Mouse (Mus musculus) megakaryocyte, embryonic 14.5 days (primary cell): ENCODE results near the gene Atg2a.

Source experiments
- FLI1 ChIP-seq: IDR thresholded peaks from 2 replicates; pipeline ENCODE4 v1.6.1; 2012; ENCODE audit warnings: low read length, inconsistent platforms, mixed read lengths
- GATA1 ChIP-seq: IDR thresholded peaks from 3 replicates; pipeline ENCODE4 v1.6.1; 2012; ENCODE audit warnings: mixed read lengths, low read length, inconsistent platforms, borderline replicate concordance

- TF ChIP-seq GATA1 (no peak), FLI1 (no peak)
These were observed 52.8 kb downstream of the Atg2a start for GRCm38 (mm10) chr19:6294301-6294700.
